ENCODE assay signal across 8 mouse cellular contexts in genomic region chr6:82652521-82653168, GRCm38 (mm10). TPM values are rescaled to one million over a fixed set of nuclear protein-coding genes. Genes with fewer than 3 reads are reported as not detected.
DNase-seq lines count a peak whose midpoint lies in the region; ATAC-seq and TF ChIP-seq lines count a peak whose summit lies in the region.

No protein-coding gene starts in this region.

- H3K4me1 ChIP-seq in heart, embryonic 12.5 days (replicated peaks) = peaks cover 10% of the 10 kb centered on the region; the same call in 1 of the 2 replicates
- 0 out of 2 replicates have a peak, but pooled peaks cover 5% of the 10 kb centered on the region for H3K4me1 ChIP-seq in kidney, postnatal 0 days (replicated peaks; ENCODE audit: insufficient read depth, low read length)
- H3K4me1 ChIP-seq in liver, embryonic 11.5 days (replicated peaks; ENCODE audit: control insufficient read depth, insufficient read depth, low read length) = peaks cover 6% of the 10 kb centered on the region
- H3K4me1 ChIP-seq in stomach, embryonic 14.5 days (ENCODE audit: control insufficient read depth, insufficient read depth, low read length) = no peaks in the 10 kb centered on the region

- WGBS in heart, embryonic 12.5 days = under 1% methylated on average over 65 of the region's 67 CpGs
- WGBS in kidney, postnatal 0 days = under 1% methylated on average over 64 of the region's 67 CpGs
- WGBS in liver, embryonic 11.5 days = under 1% methylated on average over 67 of the region's 67 CpGs
- under 1% methylated on average over 66 of the region's 67 CpGs for WGBS in stomach, embryonic 14.5 days

- peak overlapping the region; percentile 72 for H3K4me3 ChIP-seq in heart, embryonic 12.5 days
- H3K4me3 ChIP-seq in kidney, postnatal 0 days (replicated peaks; ENCODE audit: low read depth, low read length) = peak overlapping the region; percentile 59
- H3K4me3 ChIP-seq in liver, embryonic 11.5 days (ENCODE audit: low read depth, low read length) = peak overlapping the region; percentile 71
- H3K4me3 ChIP-seq in stomach, embryonic 14.5 days (ENCODE audit: low read depth, low read length) = peak overlapping the region; percentile 55

- TF ChIP-seq CTCF in kidney, postnatal 0 days (IDR thresholded peaks at IDR 0.05; ENCODE audit: low read depth) = peak; percentile 45; the same call in 1 of the 2 replicates

- no peaks in the 10 kb centered on the region for H3K27me3 ChIP-seq in heart, embryonic 12.5 days (replicated peaks)
- H3K27me3 ChIP-seq in kidney, postnatal 0 days (ENCODE audit: insufficient read depth, low read length) = no peaks in the 10 kb centered on the region
- no peaks in the 10 kb centered on the region for H3K27me3 ChIP-seq in liver, embryonic 11.5 days (replicated peaks; ENCODE audit: control insufficient read depth, insufficient read depth, low read length)
- no peaks in the 10 kb centered on the region for H3K27me3 ChIP-seq in stomach, embryonic 14.5 days (ENCODE audit: control insufficient read depth, insufficient read depth, low read length)

- H3K36me3 ChIP-seq in heart, embryonic 12.5 days = peaks cover 27% of the 10 kb centered on the region
- no peaks in the 10 kb centered on the region for H3K36me3 ChIP-seq in kidney, postnatal 0 days (ENCODE audit: insufficient read depth, low read length)
- H3K36me3 ChIP-seq in liver, embryonic 11.5 days (ENCODE audit: control insufficient read depth, insufficient read depth, low read length) = no peaks in the 10 kb centered on the region
- H3K36me3 ChIP-seq in stomach, embryonic 14.5 days (ENCODE audit: control insufficient read depth, insufficient read depth, low read length) = no peaks in the 10 kb centered on the region; the same call in 1 of the 2 replicates

- peak overlapping the region; percentile 70 for H3K4me2 ChIP-seq in heart, embryonic 12.5 days
- H3K4me2 ChIP-seq in kidney, postnatal 0 days (ENCODE audit: low read length) = peak overlapping the region; percentile 55
- peak overlapping the region; percentile 88 for H3K4me2 ChIP-seq in liver, embryonic 11.5 days
- H3K4me2 ChIP-seq in stomach, embryonic 14.5 days (replicated peaks; ENCODE audit: low read depth, low read length) = peak overlapping the region; percentile 72

- DNase-seq in B cell, adult 2 months = peak; percentile 100
- DNase-seq in brain, adult 2 months (ENCODE audit: low read depth, low spot score) = peak; percentile 96
- DNase-seq in kidney, postnatal 0 days (ENCODE audit: low spot score) = peak; percentile 98
- DNase-seq in liver, embryonic 11.5 days (ENCODE audit: low spot score) = peak; percentile 96
- peak; percentile 98 for DNase-seq in naive thymus-derived CD4-positive, alpha-beta T cell, adult 2 months (ENCODE audit: low read depth)

- peak; percentile 96 for ATAC-seq in erythroblast, adult 5-6 weeks (replicated peaks; ENCODE audit: low FRiP score, poor library complexity, severe bottlenecking)
- peak; percentile 100 for ATAC-seq in heart, embryonic 12.5 days (ENCODE audit: insufficient number of reproducible peaks, low FRiP score)
- ATAC-seq in kidney, postnatal 0 days (replicated peaks; ENCODE audit: low FRiP score, low read depth) = peak; percentile 99
- ATAC-seq in liver, embryonic 11.5 days (replicated peaks; ENCODE audit: low FRiP score) = peak; percentile 98
- peak; percentile 98 for ATAC-seq in stomach, embryonic 14.5 days (ENCODE audit: insufficient number of reproducible peaks, insufficient read depth, low FRiP score, low read depth)

- H3K27ac ChIP-seq in heart, embryonic 12.5 days (ENCODE audit: poor library complexity, severe bottlenecking) = peak overlapping the region; percentile 92
- H3K27ac ChIP-seq in kidney, postnatal 0 days = peak overlapping the region; percentile 95
- H3K27ac ChIP-seq in liver, embryonic 11.5 days (ENCODE audit: low read depth, low read length) = peak overlapping the region; percentile 95
- peak overlapping the region; percentile 95 for H3K27ac ChIP-seq in stomach, embryonic 14.5 days (ENCODE audit: low read length)

- H3K9ac ChIP-seq in heart, embryonic 12.5 days = peak overlapping the region; percentile 82
- H3K9ac ChIP-seq in kidney, postnatal 0 days (ENCODE audit: low read depth, low read length) = peak overlapping the region; percentile 74
- peak overlapping the region; percentile 91 for H3K9ac ChIP-seq in liver, embryonic 11.5 days (ENCODE audit: low read depth, low read length)
- H3K9ac ChIP-seq in stomach, embryonic 14.5 days (replicated peaks; ENCODE audit: low read depth, low read length) = peak overlapping the region; percentile 56; the same call in 1 of the 2 replicates

- H3K9me3 ChIP-seq in heart, embryonic 12.5 days (replicated peaks) = 0 out of 2 replicates have a peak, but pooled peaks cover 3% of the 10 kb centered on the region
- H3K9me3 ChIP-seq in kidney, postnatal 0 days (replicated peaks; ENCODE audit: low read length) = no peaks in the 10 kb centered on the region
- H3K9me3 ChIP-seq in liver, embryonic 11.5 days (ENCODE audit: control insufficient read depth, low read length) = no peaks in the 10 kb centered on the region
- H3K9me3 ChIP-seq in stomach, embryonic 14.5 days (ENCODE audit: control insufficient read depth, low read depth, low read length) = no peaks in the 10 kb centered on the region

RNA-seq across cellular contexts. Expression of gene Pole4, which starts 52.5 kb away (rescaled TPM):
- 13.8 and 21.9 TPM in 2 replicates for total RNA-seq in erythroblast, adult 5-6 weeks (2015; ENCODE audit: low replicate concordance)
- 12.8 and 21.9 TPM in 2 replicates for total RNA-seq in erythroblast, adult 5-6 weeks (2017; ENCODE audit: low replicate concordance)
- polyA plus RNA-seq in heart, embryonic 12.5 days (2016; fragmentation: Nextera tagmentation; extraction: Ambion mirVana) = 106 and 112 TPM in 2 replicates
- polyA plus RNA-seq in kidney, postnatal 0 days (2015; fragmentation: Nextera tagmentation; extraction: Ambion mirVana) = 117 and 123 TPM in 2 replicates
- 106 and 108 TPM in 2 replicates for polyA plus RNA-seq in liver, embryonic 11.5 days (2014; fragmentation: Nextera tagmentation; extraction: Ambion mirVana)
- 120 and 126 TPM in 2 replicates for polyA plus RNA-seq in stomach, embryonic 14.5 days (2014; fragmentation: Nextera tagmentation; extraction: Ambion mirVana)

Comparison
In these comparisons a context has a peak if more than half of its experiments do, and no peak if none do; other contexts are left out.
1. Peak in every context shown above with its lines: DNase-seq, ATAC-seq, H3K4me3 ChIP-seq and H3K27ac ChIP-seq.